Mouse (Mus musculus) CD8-positive naive resting alpha-beta T cell, adult 2 months (primary cell): ENCODE results near the gene Itgb3bp.

ENCODE experiments used
- DNase-seq, 2 experiments: peaks; one replicate each; pipeline ENCODE4 v3.0.0; 2022; ENCODE audit warnings: low read depth in 2 of 2, low spot score in 2 of 2

The Itgb3bp gene

DNA sequence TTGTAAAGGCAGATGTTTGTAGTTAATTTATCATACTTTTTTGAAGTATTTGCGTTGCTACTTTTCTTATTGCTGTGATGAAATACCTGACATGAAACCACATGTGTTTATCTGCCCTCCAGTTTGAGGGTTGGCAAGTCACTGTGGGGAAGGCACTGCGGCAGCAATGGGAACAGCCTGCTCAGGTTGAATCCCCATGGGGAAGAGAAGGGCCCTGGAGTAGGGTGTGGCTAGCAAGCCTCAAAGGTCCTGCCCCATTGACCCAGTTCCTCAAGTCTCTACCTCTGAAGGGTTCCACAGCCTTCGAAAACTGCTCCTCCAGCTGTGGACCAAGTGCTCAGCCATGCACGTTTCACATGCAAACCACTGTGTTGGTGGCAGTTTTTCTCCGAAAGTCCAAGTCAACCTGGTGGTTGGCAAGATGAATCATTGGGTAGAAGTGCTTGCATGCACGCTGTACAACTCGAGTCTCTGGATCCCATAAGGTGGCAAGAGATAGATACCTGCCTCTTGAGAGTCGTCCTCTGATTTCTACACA, 203.6 kb downstream of the Itgb3bp start:
- DNase-seq, result no peak

GRCm38 (mm10) chr4:99724331-99724730, 205.3 kb downstream of the Itgb3bp start:
- no peak for DNase-seq

GRCm38 (mm10) chr4:99717905-99718304, 211.7 kb downstream of the Itgb3bp start:
- no peak for DNase-seq

DNA sequence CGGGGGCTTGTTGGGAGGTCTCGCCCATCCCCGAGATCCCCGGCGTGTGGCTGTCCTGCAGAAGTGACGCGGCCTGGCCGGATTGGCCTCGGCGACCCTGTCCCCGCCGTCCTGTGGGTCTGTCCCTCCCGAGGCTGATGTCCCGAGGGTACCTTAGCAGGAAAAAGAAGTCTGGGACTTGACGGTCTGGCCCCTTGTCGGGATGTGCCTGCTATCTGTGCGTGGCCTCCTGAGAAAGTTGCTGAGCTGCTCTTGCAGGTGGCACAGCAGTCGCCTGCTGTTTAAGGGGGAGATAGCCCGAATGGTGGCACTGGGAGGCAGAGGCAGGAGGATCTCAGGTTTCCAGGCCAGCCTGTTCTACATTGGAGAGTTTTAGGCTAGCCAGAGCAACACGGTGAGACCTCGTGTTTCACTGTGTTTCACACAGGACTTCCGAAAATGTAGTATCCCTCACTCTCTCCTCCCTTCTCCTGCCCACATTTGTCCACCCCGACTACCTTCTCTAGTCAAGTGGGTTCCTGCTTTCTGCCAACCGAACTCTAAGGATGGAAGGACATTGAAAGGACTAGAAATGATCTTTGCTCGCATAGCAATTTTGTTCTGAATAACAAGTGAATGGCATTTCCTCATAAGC, 213.7 kb downstream of the Itgb3bp start:
- peak in 1 of 2 experiments; percentile 2 for DNase-seq
